Mouse (Mus musculus) ES-E14 (cell line): Measurements from ENCODE around the gene Higd1c. TPM values are rescaled to one million over a fixed set of nuclear protein-coding genes. Genes with fewer than 3 reads are reported as not detected.

ENCODE experiments used
- DNase-seq: peaks from one replicate; pipeline ENCODE4 v3.0.0-alpha.2; 2013; ENCODE audit warnings: low read depth, low spot score
- H3K27ac ChIP-seq: 2 replicates; pipeline ENCODE4 v1.5.1; 2012; ENCODE audit warnings: low read depth, mild to moderate bottlenecking, low read length, moderate library complexity, mixed read lengths; ENCODE audit not compliant: poor library complexity, insufficient read depth, severe bottlenecking
- H3K36me3 ChIP-seq: 2 replicates; pipeline ENCODE4 v1.6.1; 2012; ENCODE audit warnings: mild to moderate bottlenecking, low read length, moderate library complexity, mixed read lengths; ENCODE audit not compliant: control insufficient read depth, poor library complexity, insufficient read depth, severe bottlenecking
- H3K4me1 ChIP-seq, 2 experiments: fragments of 150-350 bp in 1 of 2; sonication (generic) in 1 of 2; 2 replicates each; pipeline ENCODE4 v1.6.1; 2012; ENCODE audit warnings: low read length in 2 of 2, mild to moderate bottlenecking in 1 of 2, mixed read lengths in 1 of 2; ENCODE audit not compliant: control insufficient read depth in 2 of 2, insufficient read depth in 2 of 2, poor library complexity in 1 of 2
- H3K4me3 ChIP-seq, 2 experiments: fragments of 150-350 bp in 1 of 2; sonication (generic) in 1 of 2; 2 replicates each; pipeline ENCODE4 v1.5.1; 2012; ENCODE audit warnings: low read length in 2 of 2, low read depth in 1 of 2, mild to moderate bottlenecking in 1 of 2, mixed read lengths in 1 of 2; ENCODE audit not compliant: insufficient read depth in 1 of 2, poor library complexity in 1 of 2, severe bottlenecking in 1 of 2
- H3K9ac ChIP-seq: 2 replicates; pipeline ENCODE4 v1.6.1; 2012; ENCODE audit warnings: low read depth, mild to moderate bottlenecking, low read length, mixed read lengths; ENCODE audit not compliant: poor library complexity, insufficient read depth, severe bottlenecking
- H3K9me3 ChIP-seq: fragments of 150-350 bp; sonication (generic); 2 replicates; pipeline ENCODE4 v1.6.1; 2012; ENCODE audit warnings: low read depth, mild to moderate bottlenecking, low read length; ENCODE audit not compliant: control insufficient read depth, insufficient read depth
- CHD2 ChIP-seq: IDR thresholded peaks from 2 replicates; pipeline ENCODE4 v1.6.1; 2014; ENCODE audit warnings: mild to moderate bottlenecking, low read depth, low read length, inconsistent platforms
- HCFC1 ChIP-seq: IDR thresholded peaks from 2 replicates; pipeline ENCODE4 v1.6.1; 2012; ENCODE audit warnings: low read length, inconsistent platforms, borderline replicate concordance; ENCODE audit not compliant: insufficient read depth
- MAFK ChIP-seq: IDR thresholded peaks from 2 replicates; pipeline ENCODE4 v1.6.1; 2014; ENCODE audit warnings: mild to moderate bottlenecking, low read depth, low read length, inconsistent platforms; ENCODE audit not compliant: insufficient read depth
- ZC3H11A ChIP-seq: IDR thresholded peaks from 2 replicates; pipeline ENCODE4 v1.6.1; 2012; ENCODE audit warnings: low read depth, mild to moderate bottlenecking, inconsistent platforms, low read length, borderline replicate concordance
- ZNF384 ChIP-seq: IDR thresholded peaks from 2 replicates; pipeline ENCODE4 v1.6.1; 2012; ENCODE audit warnings: low read depth, low read length, inconsistent platforms
- in situ Hi-C, 2 experiments: fragments of 600-800 bp; cut with MboI; formaldehyde crosslinking; loops; one replicate each; pipeline ENCODE4 v1.15.1; 2025; ENCODE audit warnings: low sequenced_read_pairs in 2 of 2, inconsistent platforms in 1 of 2; ENCODE audit not compliant: unreplicated experiment in 2 of 2
- total RNA-seq: library from RNA; depleted of rRNA; stranded (reverse); fragments of 300-350 nt; gene quantifications from 2 replicates; pipeline ENCODE4 v1.2.3, GENCODE M21; 2012; rRNA removed

The Higd1c gene
- total RNA-seq, 1 experiment: not detected

DNA sequence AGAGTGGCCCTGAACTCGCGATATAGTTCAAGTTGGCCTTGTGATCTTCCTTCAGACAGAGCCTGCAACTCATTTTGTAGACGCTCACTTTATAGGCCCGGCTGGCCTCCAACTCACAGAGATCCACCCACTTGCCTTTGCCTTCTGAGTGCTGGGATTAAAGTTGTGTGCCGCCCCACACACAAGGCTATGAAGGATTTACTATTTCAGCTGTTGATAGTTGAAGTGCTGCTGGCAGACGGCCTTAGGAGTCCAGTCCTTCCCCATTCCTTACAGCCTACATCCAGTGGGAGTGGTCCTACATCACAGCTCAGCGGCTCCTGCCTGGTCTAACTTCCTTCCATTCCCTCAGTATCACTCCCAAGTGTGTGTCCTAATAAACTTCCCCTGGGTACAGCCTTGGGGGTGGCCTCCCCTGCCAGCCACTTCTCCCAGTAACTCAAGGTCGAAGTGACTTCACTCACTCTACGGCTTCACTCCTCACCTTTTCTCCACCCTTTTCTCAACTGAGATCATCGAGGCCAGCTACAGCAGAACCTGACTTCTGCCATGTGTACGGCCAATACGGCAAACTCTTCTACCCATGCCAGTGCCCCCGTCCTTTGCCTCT lies 64.1 kb downstream of the Higd1c start:
- no peak for DNase-seq
- in situ Hi-C loops: no loop called here
- no peak overlapping the region for H3K27ac ChIP-seq

DNA sequence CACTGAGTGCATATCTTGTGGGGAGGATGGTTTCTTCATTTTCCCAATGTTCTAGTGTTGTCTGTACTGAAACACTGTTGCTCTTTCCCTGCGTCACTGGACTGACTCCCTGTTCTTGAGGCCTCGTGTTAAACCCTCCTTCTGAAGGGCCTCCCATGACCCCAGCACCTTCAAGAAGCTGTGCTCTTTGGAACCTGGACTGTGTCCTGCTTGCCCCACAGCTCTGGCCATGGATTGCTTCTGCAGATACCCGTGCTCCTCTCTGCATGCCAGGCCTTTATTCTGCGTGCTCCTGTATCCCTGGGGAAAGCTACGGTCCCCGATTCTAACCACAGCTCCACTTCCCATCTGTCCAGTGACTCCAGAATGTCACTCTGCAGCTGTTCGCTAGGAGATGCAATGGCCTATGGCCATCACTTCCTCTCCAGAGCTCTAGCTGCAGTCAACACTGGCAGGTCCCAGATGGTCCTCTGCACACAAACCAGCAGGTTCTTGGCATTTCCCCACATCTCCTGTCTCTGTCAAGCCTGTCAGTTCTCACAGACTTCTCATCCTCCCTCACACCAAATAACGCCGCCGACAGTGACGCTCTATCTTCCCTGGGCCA lies 65.7 kb downstream of the Higd1c start:
- in situ Hi-C loops: no loop called here
- H3K9ac ChIP-seq: no peak overlapping the region
- H3K27ac ChIP-seq: no peak overlapping the region
- no peaks in the 10 kb centered on the region for H3K9me3 ChIP-seq
- H3K36me3 ChIP-seq: no peaks in the 10 kb centered on the region
- H3K4me3 ChIP-seq: no peak overlapping the region
- DNase-seq: no peak
- TF ChIP-seq HCFC1: no peak
- TF ChIP-seq CHD2: no peak
- no peak for TF ChIP-seq ZNF384
- TF ChIP-seq MAFK: no peak
- no peak for TF ChIP-seq ZC3H11A
- H3K4me1 ChIP-seq: peaks cover 2 to 3% of the 10 kb centered on the region in 2 experiments; a peak in 2 of 4 replicates

More for the DNA sequence above, 64.1 kb downstream of the Higd1c start:
- Histone ChIP-seq H3K4me3 (no peak overlapping the region), H3K9me3 (no peaks in the 10 kb centered on the region), H3K36me3 (no peaks in the 10 kb centered on the region), H3K4me1 (peaks cover 2 to 6% of the 10 kb centered on the region in 2 experiments; a peak in 3 of 4 replicates), H3K9ac (no peak overlapping the region)
- TF ChIP-seq CHD2 (no peak), ZNF384 (no peak), MAFK (no peak), ZC3H11A (no peak), HCFC1 (no peak)

GRCm38 (mm10) chr15:100433234-100433633 lies 68.9 kb downstream of the Higd1c start:
- Histone ChIP-seq H3K4me1 (peaks cover 0 to 1% of the 10 kb centered on the region in 2 experiments; a peak in 1 of 4 replicates), H3K27ac (no peak overlapping the region), H3K36me3 (no peaks in the 10 kb centered on the region), H3K4me3 (no peak overlapping the region), H3K9ac (no peak overlapping the region), H3K9me3 (no peaks in the 10 kb centered on the region)
- TF ChIP-seq HCFC1: no peak
- TF ChIP-seq ZNF384: no peak
- no peak for TF ChIP-seq ZC3H11A
- TF ChIP-seq MAFK: no peak
- TF ChIP-seq CHD2: no peak
- no peak for DNase-seq
- in situ Hi-C loops: no loop called here

Other genes starting within 250 kb of the Higd1c start
- gene Atf1, start 136.7 kb upstream of the Higd1c start, total RNA-seq: 26.4 and 47.2 TPM in 2 replicates
- gene Tmprss12, start 83.7 kb upstream of the Higd1c start, total RNA-seq: 1.5 and 1.6 TPM in 2 replicates
- 11.6 and 21.7 TPM in 2 replicates for gene Mettl7a1, start 60.4 kb upstream of the Higd1c start, total RNA-seq
- gene Mettl7a3, start 29.6 kb upstream of the Higd1c start, total RNA-seq: 0.49 and 1.3 TPM in 2 replicates
- gene Methig1, start 11.4 kb upstream of the Higd1c start, total RNA-seq: 0.37 and 0.54 TPM in 2 replicates
- 1.4 and 5.1 TPM in 2 replicates for gene Mettl7a2, start 11.3 kb upstream of the Higd1c start, total RNA-seq
- gene Gm5475, start 57.6 kb downstream of the Higd1c start, total RNA-seq: 0.11 TPM in 1 of 2 replicates, not detected in the other
- gene Slc11a2, start 60.5 kb downstream of the Higd1c start, total RNA-seq: 59.8 and 67.1 TPM in 2 replicates
- gene Letmd1, start 104.5 kb downstream of the Higd1c start, total RNA-seq: 7.8 and 11.2 TPM in 2 replicates
- gene Csrnp2, start 130.9 kb downstream of the Higd1c start, total RNA-seq: 8.1 and 14.6 TPM in 2 replicates
- gene Tfcp2, start 187.5 kb downstream of the Higd1c start, total RNA-seq: 13.1 and 13.6 TPM in 2 replicates
- gene Pou6f1, start 235.4 kb downstream of the Higd1c start, total RNA-seq: 2.9 and 4.1 TPM in 2 replicates